Mouse (Mus musculus): Measurements from ENCODE around the gene Pak7.
"Not testable (repeated sequence)": the region's sequence is repeated elsewhere in the genome, so short reads cannot be mapped to it uniquely, and the experiment has no call there.

Pak7 gene

DNA sequence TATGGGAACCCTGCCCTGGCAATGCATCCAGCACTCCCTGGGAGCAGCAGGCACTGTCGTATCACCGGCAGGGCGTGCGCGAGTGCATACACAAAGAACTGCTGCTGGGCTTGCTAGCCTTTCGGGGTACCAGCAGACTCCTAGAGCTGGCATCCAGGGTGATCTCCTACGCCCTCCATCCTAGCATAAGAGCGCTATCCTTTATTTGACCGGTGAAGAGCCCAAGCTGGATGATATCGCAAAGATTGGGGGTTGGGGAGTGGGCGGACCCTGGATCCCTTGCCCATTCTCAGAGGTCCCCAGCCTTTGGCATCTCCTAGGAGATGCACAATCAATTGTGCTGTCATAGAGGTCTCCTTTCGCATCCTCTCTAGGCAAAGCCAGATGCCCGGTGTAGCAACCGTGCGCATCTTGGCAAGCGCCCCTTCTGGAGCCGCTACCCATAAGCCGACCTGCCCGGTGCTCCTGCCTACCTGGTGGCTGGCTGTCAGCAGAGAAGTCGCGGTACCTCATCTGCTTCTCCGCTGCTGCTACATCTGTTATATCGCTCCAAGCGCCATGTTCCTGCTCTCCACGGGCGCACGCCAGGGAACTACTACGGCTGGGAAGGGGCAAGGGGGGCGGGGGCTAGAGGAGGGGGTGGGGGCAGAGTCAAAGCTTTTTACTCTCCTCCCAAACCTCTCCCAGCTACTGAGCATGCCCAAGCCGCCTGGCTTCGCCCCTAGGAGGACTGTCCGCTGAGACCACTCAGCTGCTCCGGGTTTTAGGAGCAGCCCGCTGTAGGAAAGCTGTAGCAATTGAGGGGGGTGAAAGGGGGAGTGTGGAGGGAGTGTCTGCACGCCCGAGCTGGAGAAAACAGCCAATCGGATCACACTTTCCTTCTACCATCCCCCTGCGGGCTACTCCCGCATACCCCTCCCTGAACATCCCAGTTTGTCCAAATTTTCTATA lies at the start of gene Pak7:
Gene Pak7 (minus strand): TSS at position 787 of the 951 bp plus-strand sequence.
- DNase-seq (ENCODE audit: low spot score in 2 of 2): no peak

DNA sequence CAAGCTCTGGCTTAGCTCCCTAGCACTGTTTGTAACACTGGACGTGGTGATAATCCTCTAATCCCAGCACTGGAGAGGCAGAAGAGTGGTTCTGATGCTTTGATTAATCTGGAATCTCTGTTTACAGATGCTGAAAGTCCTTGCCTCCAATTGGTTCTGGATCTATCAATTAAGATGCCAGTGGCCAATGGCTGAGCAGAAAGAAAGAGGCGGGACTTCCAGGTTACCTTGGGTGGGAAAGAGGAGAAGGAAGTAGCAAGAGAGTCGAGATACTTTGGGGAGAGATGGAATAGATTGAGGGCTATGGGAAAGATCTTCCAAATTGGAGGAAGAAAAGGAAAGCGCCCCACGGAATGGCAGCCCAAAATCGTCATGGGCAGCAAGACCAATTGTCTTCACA lies 37.8 kb upstream of the Pak7 start:
- no peak for DNase-seq (ENCODE audit: low spot score in 2 of 2)

- no peak for DNase-seq (ENCODE audit: low spot score in 2 of 2)
Observed at GRCm38 (mm10) chr2:136419543-136419942, 31.8 kb upstream of the Pak7 start.

DNA sequence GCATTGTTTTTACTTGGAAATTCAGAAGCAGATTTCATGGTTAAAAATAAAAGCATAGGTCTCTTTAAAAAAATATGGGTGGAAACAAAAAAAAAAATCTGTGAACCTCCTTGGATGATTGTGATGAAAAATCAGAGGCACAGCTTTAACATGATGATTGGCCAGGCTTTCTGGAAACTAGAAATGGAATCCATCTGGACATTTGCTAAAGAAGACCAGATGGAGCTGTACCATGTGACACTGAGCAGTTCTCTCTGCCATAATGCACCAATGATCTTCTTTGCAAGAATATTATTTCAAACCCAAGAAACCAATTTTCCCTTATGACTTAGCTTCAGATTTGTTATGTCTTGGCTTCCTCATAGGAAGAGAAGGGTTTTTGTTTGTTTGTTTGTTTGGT lies 28.6 kb upstream of the Pak7 start:
- no peak for DNase-seq (ENCODE audit: low spot score in 2 of 2)

GRCm38 (mm10) chr2:136402587-136402986 lies 14.8 kb upstream of the Pak7 start:
- DNase-seq (ENCODE audit: low spot score in 2 of 2): no peak

DNA sequence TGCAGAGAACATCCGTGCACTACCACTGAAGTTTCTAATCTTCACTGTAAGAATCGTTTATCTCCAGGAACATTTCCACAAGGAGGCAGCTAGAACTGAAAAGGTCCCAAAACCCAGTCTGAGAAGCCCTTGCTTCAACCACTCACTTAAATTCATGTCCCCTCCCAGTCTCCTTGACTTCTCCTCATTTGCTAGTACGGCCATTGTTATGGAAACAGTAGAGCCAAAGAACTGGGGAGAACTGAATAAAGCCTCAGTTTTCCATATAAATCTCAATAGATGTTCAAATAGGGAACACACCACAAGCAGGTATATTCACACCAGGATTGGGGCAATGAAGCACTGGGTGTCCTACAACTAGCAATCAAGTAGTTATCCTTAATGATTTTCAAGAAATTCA lies 12.4 kb downstream of the Pak7 start:
- DNase-seq (ENCODE audit: low spot score in 2 of 2): no peak

DNA sequence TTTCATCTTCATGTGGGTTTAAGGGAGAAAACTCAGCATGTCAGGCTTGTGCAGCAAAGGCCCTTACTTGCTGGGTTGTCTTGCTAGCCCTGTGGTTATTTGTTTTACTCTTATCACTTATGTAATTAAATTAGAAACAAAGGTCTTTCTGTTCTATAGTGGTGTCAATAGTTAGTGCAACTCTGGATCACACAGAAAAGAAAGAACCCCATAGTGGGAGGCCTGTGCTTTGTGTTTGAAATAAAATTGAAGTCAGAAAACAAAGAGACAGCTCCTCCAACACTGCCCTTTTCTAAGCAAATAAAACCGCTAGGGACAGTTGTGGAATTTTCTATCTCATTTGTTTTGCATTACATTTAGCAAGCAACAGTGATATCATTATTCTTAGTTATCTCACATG lies 15.4 kb downstream of the Pak7 start:
- no peak for DNase-seq (ENCODE audit: low spot score in 2 of 2)

GRCm38 (mm10) chr2:136351393-136352096 lies 36.2 kb downstream of the Pak7 start:
- no peak for DNase-seq (ENCODE audit: low spot score in 2 of 2)

GRCm38 (mm10) chr2:136350459-136350858 lies 37.3 kb downstream of the Pak7 start:
- DNase-seq (ENCODE audit: low spot score in 2 of 2): no peak

GRCm38 (mm10) chr2:136349671-136350275 lies 38.0 kb downstream of the Pak7 start:
- no peak for DNase-seq (ENCODE audit: low spot score in 2 of 2)

DNA sequence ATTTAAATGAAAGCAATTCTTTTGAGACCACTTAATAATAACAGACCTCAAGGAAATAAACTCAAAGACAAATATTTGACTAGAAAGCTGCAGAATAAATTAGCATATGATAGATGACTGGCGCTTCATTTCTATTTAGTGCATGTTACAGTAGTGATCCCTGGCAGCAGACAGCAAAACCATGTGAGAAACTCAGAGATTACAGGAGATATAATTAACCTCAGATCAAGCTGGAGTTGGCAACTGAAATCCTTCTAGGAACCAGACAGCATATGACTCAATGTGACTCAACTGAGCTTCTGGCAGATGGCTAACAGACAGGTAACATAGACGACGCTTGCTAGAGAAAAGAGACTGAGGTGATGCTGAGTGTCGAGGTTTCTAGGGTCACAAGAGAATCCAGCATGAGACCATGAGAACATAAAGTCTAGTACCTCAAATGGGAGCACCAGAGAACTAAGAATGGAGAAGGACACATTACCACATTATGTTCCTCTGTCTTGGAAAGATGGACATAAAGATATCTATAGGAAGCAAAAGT lies 43.5 kb downstream of the Pak7 start:
- DNase-seq (ENCODE audit: low spot score in 2 of 2): not testable (repeated sequence)

- no peak for DNase-seq (ENCODE audit: low spot score in 2 of 2)
Observed at GRCm38 (mm10) chr2:136329974-136330373, 57.8 kb downstream of the Pak7 start.

GRCm38 (mm10) chr2:136325646-136326045 lies 62.1 kb downstream of the Pak7 start:
- DNase-seq (ENCODE audit: low spot score in 2 of 2): no peak

DNA sequence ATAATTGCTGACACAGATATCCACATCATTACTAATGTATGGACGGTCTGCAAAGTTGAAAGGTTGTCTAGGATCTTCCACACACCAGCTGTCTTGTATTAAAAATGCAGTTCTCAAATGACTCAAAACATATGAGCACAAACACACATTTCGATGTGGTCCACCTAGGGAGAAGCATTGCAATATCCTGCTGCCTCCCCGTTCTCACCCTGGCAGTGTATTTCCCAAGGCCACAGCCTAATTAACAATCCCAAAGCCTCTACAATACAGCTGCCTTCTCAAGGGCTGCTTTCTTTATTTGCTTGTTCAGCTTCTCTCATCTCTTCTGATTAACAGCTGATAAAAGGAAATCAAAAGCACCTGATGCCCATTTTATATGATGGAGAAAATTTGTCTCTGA lies 78.5 kb downstream of the Pak7 start:
- no peak for DNase-seq (ENCODE audit: low spot score in 2 of 2)

DNA sequence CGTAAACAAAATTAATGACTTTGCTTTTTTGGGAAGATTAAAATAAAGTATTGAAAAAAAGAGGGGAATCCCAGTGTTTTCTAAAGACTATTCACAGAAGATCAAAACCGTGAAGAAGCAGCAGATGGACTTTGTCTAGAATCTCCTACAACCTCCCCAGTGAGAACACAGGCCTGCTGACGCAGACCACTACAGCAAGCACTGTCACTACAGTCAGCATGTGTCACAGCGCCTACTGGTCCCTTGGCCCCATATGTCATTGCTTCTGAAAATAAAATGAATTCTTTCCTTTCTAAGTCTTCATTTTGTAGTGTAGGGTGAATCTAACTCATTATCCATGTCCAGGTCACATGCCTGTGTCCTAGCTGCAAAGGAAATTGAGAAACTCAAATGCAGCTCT lies 79.0 kb downstream of the Pak7 start:
- no peak for DNase-seq (ENCODE audit: low spot score in 2 of 2)

GRCm38 (mm10) chr2:136302201-136302600 lies 85.6 kb downstream of the Pak7 start:
- no peak for DNase-seq (ENCODE audit: low spot score in 2 of 2)

GRCm38 (mm10) chr2:136301406-136301805 lies 86.4 kb downstream of the Pak7 start:
- no peak for DNase-seq (ENCODE audit: low spot score in 2 of 2)

DNA sequence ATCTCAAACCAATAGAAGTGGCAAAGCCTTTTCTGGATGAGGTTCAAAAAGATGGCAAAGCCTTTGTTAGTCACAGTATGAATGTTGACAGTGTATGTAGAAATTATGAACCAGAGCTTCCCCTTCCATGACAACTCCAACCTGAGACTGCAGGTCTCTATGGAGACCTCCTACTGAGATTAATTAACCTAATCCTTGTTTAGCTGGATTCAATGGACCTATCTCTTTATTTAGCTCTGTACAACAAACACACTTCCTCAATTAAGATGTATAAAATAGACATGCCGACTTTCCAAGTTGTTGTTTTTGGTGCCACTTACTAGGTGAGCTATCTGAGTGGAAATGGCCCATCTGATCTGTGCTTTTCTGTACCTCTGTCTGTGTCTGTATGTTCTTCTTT lies 90.4 kb downstream of the Pak7 start:
- no peak for DNase-seq (ENCODE audit: low spot score in 2 of 2)

- DNase-seq (ENCODE audit: low spot score in 2 of 2): no peak
Observed at GRCm38 (mm10) chr2:136282043-136282442, 105.7 kb downstream of the Pak7 start.

- not testable (repeated sequence) for DNase-seq (ENCODE audit: low spot score in 2 of 2)
Observed at GRCm38 (mm10) chr2:136241960-136242359, 145.8 kb downstream of the Pak7 start.

GRCm38 (mm10) chr2:136231228-136231627 lies 156.5 kb downstream of the Pak7 start:
- DNase-seq (ENCODE audit: low spot score in 2 of 2): no peak

GRCm38 (mm10) chr2:136204034-136204433 lies 183.7 kb downstream of the Pak7 start:
- no peak for DNase-seq (ENCODE audit: low spot score in 2 of 2)

All from thymus, postnatal 10 days (tissue).